Mouse (Mus musculus): ENCODE measurements around the gene Sarnp.

GRCm38 (mm10) chr10:128790398-128791124 is 26.6 kb upstream of the Sarnp start, which contains the start of gene Mmp19:
- TF ChIP-seq CTCF (IDR thresholded peaks at IDR 0.05; ENCODE audit: insufficient read depth, low read length) = no peak
- TF ChIP-seq POLR2A (IDR thresholded peaks at IDR 0.05; ENCODE audit: borderline replicate concordance, extremely low read depth, low read depth, low read length) = no peak

All from lung, adult 2 months (tissue).